Mouse (Mus musculus): ENCODE measurements around the gene Ak2.

Gene Ak2

DNA sequence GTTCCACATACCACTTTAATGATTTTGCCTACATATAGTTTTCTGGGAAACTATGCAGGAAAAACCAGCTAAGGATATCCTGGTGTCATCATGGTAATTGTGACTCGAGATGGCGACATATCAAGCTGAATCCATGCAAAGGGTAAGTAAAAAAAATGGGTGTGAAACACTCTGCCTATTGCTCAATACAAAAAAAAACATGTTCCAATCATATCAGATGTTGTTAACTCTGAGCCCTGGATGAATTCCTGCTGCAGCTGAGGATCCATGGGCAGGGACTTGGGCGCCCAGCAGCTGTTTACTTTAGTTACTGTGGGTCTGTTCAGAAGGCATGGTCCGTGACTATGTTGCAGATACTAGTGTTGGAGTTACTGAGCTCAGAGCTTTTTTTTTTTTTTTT is 15.2 kb upstream of the Ak2 start:
- no peak for DNase-seq

GRCm38 (mm10) chr4:128977217-128977616 is 14.5 kb upstream of the Ak2 start:
- no peak for DNase-seq

DNA sequence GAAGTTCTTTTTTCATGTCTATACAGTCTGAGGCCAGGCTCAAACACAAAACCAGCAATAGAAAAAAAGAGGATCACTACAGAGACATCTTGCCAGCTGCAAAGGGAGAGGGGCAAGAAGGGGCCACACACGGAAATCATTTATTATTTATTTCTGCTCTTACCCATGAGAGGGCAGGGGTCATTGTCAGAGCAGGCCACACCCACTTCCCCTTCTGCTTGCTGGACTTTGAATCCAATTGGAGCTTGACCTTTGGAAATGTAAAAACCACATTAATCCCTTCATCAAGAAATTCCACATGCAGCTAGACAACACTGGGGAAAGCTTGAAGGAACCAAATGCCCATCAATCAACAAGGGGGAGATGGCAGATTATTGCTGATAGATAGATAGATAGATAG is 13.1 kb upstream of the Ak2 start:
- no peak for DNase-seq

GRCm38 (mm10) chr4:128980890-128981832 is 10.6 kb upstream of the Ak2 start:
- DNase-seq, result no peak

DNA sequence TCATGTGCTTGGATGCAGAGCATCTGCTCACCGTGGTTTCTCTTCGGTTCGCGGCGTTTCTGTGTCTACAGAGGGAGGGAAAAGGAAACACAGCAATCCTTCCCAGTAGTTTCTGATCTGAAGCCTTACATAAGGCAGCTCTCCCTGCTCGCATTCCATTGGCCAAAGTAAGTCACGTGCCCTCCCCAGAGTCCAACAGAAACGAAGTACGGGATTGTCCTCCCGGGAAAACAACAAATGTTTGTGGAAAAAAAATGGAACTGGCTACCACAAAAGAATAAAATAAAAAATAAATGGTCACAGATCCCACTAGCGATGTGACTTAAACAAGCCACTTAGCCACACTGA is 10.0 kb upstream of the Ak2 start:
- no peak for DNase-seq

DNA sequence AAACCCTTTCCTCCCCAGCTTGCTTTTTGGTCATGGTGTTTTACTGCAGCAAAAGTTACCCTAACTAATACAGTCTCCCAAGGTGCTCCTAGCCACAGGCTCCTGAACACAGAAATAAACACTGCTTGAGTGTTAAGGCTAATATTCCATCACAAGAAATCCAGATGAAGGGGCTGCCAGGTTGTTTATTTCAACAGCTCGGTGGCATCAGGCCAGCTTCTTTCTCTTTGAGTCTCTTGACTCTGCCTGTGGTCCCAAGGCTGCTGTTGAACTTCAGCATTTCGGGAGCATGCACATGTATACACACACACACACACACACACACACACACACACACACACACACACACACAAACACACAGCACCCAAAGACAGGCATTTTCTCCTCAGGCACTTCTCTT is 8.6 kb upstream of the Ak2 start:
- DNase-seq, result no peak

DNA sequence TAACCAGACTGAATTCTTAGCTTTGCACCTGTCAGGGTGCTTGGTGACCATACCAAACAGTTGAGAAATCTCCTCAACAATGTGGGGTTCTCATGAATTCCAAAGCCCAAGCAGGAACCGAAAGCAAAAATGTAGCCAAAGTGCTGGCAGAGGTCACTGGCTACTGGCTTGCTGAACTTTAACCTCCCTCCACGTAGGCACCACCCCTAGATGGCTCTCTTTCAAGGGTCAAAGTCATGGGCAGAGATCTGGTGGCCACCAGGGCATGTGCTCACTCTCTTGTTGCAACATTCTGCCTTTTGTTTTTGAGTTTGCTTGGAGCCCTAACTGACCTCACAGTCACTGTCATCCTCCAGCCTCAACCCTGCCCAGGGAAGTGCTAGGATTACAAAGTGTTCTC is 8.1 kb upstream of the Ak2 start:
- no peak for DNase-seq

DNA sequence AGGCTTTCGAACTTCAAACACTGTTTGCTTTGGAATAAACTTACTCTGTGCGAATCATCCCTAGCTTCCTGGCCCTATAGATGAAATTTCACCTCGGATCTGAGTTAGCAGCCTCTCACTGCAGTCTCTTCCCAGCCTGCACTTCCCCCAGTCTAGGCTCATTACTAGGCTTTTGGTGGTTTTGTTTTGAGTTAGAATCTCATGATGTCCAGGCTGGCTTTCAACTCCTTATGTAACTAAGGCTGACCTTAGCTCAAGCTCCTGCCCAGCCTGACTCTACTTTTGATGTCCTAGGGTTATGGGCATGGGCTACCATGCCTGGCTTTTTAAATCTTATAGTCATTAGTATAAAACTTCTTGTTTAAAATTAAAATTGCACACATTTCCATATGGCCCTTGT is 7.2 kb upstream of the Ak2 start:
- DNase-seq, result no peak

DNA sequence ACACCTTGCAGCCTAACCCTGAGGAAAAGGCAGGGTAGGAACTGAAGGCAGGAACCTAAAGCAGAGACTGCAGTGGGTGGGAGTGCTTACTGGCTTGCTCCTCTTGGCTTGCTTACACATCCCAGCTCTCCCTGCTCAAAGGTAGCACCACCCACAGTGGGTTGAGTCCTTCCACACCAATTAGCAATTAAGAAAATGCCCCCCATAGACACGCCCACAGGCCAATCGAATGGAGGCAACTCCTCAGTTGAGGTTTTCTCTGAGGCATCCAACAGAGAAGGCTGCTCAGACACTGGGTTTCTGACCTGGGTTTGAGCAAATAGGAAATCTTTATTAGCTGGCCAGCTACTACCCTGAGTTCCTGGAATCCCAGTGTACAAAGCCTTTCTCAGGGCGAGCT is 2.8 kb upstream of the Ak2 start:
- DNase-seq, result no peak

GRCm38 (mm10) chr4:128989678-128990077 is 2.1 kb upstream of the Ak2 start:
- DNase-seq, result no peak

GRCm38 (mm10) chr4:128992176-128992575 is 418 bp downstream of the Ak2 start:
- no peak for DNase-seq

GRCm38 (mm10) chr4:128993025-128993662 is 1.4 kb downstream of the Ak2 start:
- peak; percentile 96 for DNase-seq

DNA sequence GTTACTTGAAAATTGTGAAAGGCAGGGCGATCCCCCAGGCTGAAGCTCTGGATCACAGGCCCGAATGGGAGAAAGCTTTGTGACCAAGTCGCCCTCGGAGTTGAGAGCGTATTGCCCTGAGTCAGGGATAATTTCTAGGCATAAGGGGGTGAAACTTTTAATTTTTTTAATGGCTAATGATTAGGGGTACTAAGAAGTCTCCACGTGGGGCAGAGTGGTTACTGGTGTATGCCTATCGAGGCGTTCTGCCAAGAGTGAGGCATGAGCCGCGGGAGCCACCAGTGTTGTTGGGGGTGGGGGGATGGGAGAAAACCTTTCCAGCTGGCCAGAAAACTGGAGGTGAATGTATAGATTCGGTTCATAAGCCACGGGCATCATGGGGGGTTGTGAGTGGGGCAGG is 1.9 kb downstream of the Ak2 start:
- no peak for DNase-seq

- no peak for DNase-seq
Observed at GRCm38 (mm10) chr4:128995238-128995637, 3.5 kb downstream of the Ak2 start.

DNA sequence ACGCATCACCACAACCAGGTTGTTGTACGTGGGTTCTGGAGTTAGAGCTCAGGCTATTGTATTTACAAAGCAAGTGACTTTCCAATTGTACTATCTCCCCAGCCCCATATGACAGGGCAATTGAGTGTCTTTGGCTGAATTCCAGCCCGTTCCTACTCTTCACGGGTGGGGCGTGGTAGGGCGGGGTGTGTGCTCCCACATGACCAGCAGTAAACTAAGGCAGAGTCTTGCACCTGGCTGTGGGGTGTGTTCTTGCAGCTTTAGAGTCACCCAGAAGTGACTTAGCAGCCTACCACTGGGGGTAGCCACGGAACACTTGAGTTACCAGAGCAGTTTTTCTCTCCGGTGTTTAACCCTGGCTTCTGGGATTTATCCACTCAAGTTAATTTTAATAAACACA is 5.5 kb downstream of the Ak2 start:
- no peak for DNase-seq

- no peak for DNase-seq
Observed at GRCm38 (mm10) chr4:128998401-128998800, 6.6 kb downstream of the Ak2 start.

DNA sequence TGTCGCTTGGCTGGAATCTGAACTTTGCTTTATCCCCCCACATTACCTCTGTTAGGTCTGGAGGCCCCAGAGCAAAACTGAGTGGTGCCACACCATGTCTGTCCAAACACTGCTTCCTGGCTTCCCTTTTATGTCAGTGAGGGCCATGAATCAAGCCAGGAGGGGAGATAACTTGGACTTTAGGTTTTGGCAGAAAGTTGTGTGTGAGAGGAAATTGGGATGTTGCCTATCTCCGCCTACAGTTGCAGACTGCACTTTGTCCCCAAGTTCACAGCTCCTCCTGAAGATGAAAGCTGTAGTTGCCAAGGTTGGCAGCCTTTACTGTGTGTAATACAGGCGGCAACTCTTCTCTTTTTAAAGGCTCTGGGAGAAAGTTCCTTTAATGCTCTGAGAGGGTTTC is 9.0 kb downstream of the Ak2 start:
- no peak for DNase-seq

GRCm38 (mm10) chr4:129003720-129004119 is 12.0 kb downstream of the Ak2 start:
- DNase-seq, result no peak

GRCm38 (mm10) chr4:129008006-129008519 is 16.3 kb downstream of the Ak2 start:
- no peak for DNase-seq

GRCm38 (mm10) chr4:129008672-129009071 is 16.9 kb downstream of the Ak2 start:
- DNase-seq, result no peak

GRCm38 (mm10) chr4:129009521-129009920 is 17.8 kb downstream of the Ak2 start:
- no peak for DNase-seq

DNA sequence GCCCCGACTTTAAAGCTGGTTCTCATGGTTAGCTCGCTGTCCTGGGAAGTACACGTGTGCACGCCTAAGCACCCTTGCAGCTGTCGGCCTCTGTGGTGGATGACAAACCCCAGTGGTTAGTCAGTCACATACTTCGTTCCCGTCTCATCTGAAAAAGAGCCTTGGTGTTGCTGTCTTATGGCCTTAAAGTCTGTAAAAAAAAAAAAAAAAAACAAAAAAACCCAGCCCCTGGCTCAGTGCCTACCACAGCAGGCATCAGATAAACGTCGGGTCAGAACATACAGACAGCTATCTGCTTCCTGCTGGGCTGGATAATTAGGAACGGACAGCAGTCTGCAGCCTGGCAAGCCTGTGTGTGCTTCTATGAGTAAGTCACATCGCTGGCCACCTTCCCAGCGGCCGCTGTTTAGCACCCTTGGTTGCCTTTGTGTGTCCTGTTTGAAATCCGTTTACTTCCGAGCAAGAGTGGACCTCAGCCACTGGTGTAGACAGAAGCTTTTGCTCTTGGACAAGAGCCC is 19.9 kb downstream of the Ak2 start:
- peak; percentile 74 for DNase-seq

DNA sequence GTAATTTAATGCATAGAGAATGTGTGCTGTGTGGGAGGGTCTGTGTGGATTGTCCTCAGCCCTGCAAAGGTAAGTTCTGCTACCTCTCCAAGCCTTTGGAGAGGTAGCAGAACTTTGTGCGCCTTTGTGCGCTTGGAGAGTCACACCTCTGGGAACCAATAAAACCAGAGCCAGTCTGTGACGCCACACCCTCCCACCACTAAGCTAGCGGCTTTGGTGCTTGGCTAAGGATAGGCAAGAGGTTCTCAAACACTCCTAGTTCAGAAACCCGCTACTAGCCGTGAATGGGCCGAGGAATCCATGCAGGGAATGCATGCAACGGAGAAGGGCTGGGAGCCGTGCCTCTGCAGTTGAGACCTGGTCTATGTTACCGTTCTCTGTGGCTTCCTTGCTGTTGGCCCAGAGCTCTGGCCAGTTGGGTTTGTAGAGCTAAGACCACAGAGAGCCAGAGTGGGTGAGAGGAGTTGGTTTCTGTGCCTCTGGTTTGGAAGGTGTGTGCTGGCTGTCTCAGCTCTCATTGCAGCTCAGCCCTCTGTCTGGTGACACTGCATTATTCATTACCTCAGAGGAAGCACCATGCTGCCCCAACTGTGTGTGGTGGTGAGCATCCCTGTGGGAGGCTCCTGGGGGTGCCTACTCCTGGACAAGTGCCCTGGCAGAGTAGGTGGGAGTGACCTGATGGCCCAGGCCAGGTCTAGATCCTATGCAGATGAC is 21.6 kb downstream of the Ak2 start:
- DNase-seq, result peak; percentile 40
